Mouse (Mus musculus) small intestine, adult 2 months (tissue): ENCODE measurements around the gene Junb.

Experiments
- CTCF ChIP-seq: fragments of 200-500 bp; IDR thresholded peaks from 2 replicates; pipeline ENCODE4 v1.5.1; 2012; ENCODE audit warnings: low read depth, mild to moderate bottlenecking, control low read depth, inconsistent platforms, low read length, moderate library complexity, mixed read lengths; ENCODE audit not compliant: insufficient replicate concordance, insufficient read length; ENCODE audit errors: extremely low read depth
- POLR2A ChIP-seq: fragments of 200-500 bp; IDR thresholded peaks from 2 replicates; pipeline ENCODE4 v1.6.1; 2012; ENCODE audit warnings: low read depth, mild to moderate bottlenecking, control low read depth, inconsistent platforms, low read length, moderate library complexity

GRCm38 (mm10) chr8:85014431-85014830, 35.9 kb upstream of the Junb start, which contains the start of gene Best2:
- TF ChIP-seq CTCF = no peak
- no peak for TF ChIP-seq POLR2A
